Mouse (Mus musculus): ENCODE measurements at regions not wholly inside any gene's neighbourhood (a gene's known extent, or its start where the extent isn't known, plus 50 kb on each side); places are given as distances from the start of the nearest gene placed in this dataset.

- no peak for DNase-seq
Observed at GRCm38 (mm10) chr4:142773651-142774151, 439.1 kb downstream of the Prdm2 start.

- DNase-seq, result no peak
Observed at GRCm38 (mm10) chr4:142772751-142773455, 439.9 kb downstream of the Prdm2 start.

GRCm38 (mm10) chr4:142771520-142772150 is 441.2 kb downstream of the Prdm2 start:
- no peak for DNase-seq

- no peak for DNase-seq
Observed at GRCm38 (mm10) chr4:142770177-142770576, 442.6 kb downstream of the Prdm2 start.

GRCm38 (mm10) chr4:142767665-142768064 is 445.1 kb downstream of the Prdm2 start:
- DNase-seq, result no peak

- DNase-seq, result no peak
Observed at GRCm38 (mm10) chr4:142761577-142761976, 451.2 kb downstream of the Prdm2 start.

- no peak for DNase-seq
Observed at GRCm38 (mm10) chr4:142758102-142758501, 454.7 kb downstream of the Prdm2 start.

- peak; percentile 84 for DNase-seq
Observed at GRCm38 (mm10) chr4:142756332-142756731, 456.5 kb downstream of the Prdm2 start.

- no peak for DNase-seq
Observed at GRCm38 (mm10) chr4:142749918-142750317, 462.9 kb downstream of the Prdm2 start.

- DNase-seq, result no peak
Observed at GRCm38 (mm10) chr4:142723554-142723907, 484.3 kb upstream of the Kazn start.

- no peak for DNase-seq
Observed at GRCm38 (mm10) chr4:142722845-142723553, 483.8 kb upstream of the Kazn start.

- DNase-seq, result no peak
Observed at GRCm38 (mm10) chr4:142701606-142702005, 462.4 kb upstream of the Kazn start.

- DNase-seq, result no peak
Observed at GRCm38 (mm10) chr4:142694926-142695325, 455.7 kb upstream of the Kazn start.

- DNase-seq, result no peak
Observed at GRCm38 (mm10) chr4:142688241-142688640, 449.0 kb upstream of the Kazn start.

- DNase-seq, result no peak
Observed at GRCm38 (mm10) chr4:142677426-142677825, 438.2 kb upstream of the Kazn start.

GRCm38 (mm10) chr4:142674641-142675465 is 435.7 kb upstream of the Kazn start:
- no peak for DNase-seq

GRCm38 (mm10) chr4:142671872-142672458 is 432.8 kb upstream of the Kazn start:
- no peak for DNase-seq

- DNase-seq, result peak; percentile 27
Observed at GRCm38 (mm10) chr4:142664781-142665180, 425.6 kb upstream of the Kazn start.

GRCm38 (mm10) chr4:142658156-142658555 is 419.0 kb upstream of the Kazn start:
- DNase-seq, result no peak

- no peak for DNase-seq
Observed at GRCm38 (mm10) chr4:142641069-142641468, 401.9 kb upstream of the Kazn start.

GRCm38 (mm10) chr4:142639340-142639733 is 400.1 kb upstream of the Kazn start:
- no peak for DNase-seq

GRCm38 (mm10) chr4:142638733-142639339 is 399.6 kb upstream of the Kazn start:
- DNase-seq, result no peak
